Mouse (Mus musculus) neural tube, embryonic 14.5 days (tissue): ENCODE measurements at regions not wholly inside any gene's neighbourhood (a gene's known extent, or its start where the extent isn't known, plus 50 kb on each side); places are given as distances from the start of the nearest gene placed in this dataset.

Experiments
- ATAC-seq: fragments of 200-750 bp; cut with Nextera tagmentation; 2 replicates; pipeline ENCODE4 v1.8.0; 2017; ENCODE audit warnings: low read depth, mild to moderate bottlenecking, moderate TSS enrichment, moderate library complexity
- H3K27ac ChIP-seq: fragments of 300-500 bp; sonication (generic); 2 replicates; pipeline ENCODE4 v1.5.1; 2014; ENCODE audit warnings: low read depth, mild to moderate bottlenecking, control low read depth, low read length, moderate library complexity, mixed read lengths
- H3K27me3 ChIP-seq: fragments of 300-500 bp; sonication (generic); 2 replicates; pipeline ENCODE4 v1.6.1; 2014; ENCODE audit warnings: low read length; ENCODE audit not compliant: control insufficient read depth, insufficient read depth
- H3K36me3 ChIP-seq: fragments of 300-500 bp; sonication (generic); 2 replicates; pipeline ENCODE4 v1.6.1; 2014; ENCODE audit warnings: low read length, mixed read lengths; ENCODE audit not compliant: control insufficient read depth, insufficient read depth
- H3K4me1 ChIP-seq: fragments of 300-500 bp; sonication (generic); 2 replicates; pipeline ENCODE4 v1.6.1; 2014; ENCODE audit warnings: low read length; ENCODE audit not compliant: control insufficient read depth, insufficient read depth
- H3K4me2 ChIP-seq: fragments of 300-500 bp; sonication (generic); 2 replicates; pipeline ENCODE4 v1.6.1; 2014; ENCODE audit warnings: mild to moderate bottlenecking, low read depth, low read length, control low read depth
- H3K4me3 ChIP-seq: fragments of 300-500 bp; sonication (generic); 2 replicates; pipeline ENCODE4 v1.5.1; 2014; ENCODE audit warnings: low read depth, low read length, control low read depth, mixed read lengths
- H3K9ac ChIP-seq: fragments of 300-500 bp; sonication (generic); replicated peaks from 2 replicates; pipeline ENCODE4 v1.6.1; 2014; ENCODE audit warnings: low read depth, mild to moderate bottlenecking, control low read depth, low read length, mixed read lengths
- H3K9me3 ChIP-seq: fragments of 300-500 bp; sonication (generic); 2 replicates; pipeline ENCODE4 v1.6.1; 2016; ENCODE audit warnings: low read length; ENCODE audit not compliant: control insufficient read depth
- WGBS: fragments of 180-500 bp; shearing (Covaris S2); extraction: QIAGEN DNeasy Blood & Tissue Kit; methylation state at CpG from one replicate; pipeline ENCODE4 v1.1.7; 2014; 5-methylcytosine and 5-hydroxymethylcytosine counted together

- H3K4me3 ChIP-seq, result no peak overlapping the region
- no peak overlapping the region for H3K9ac ChIP-seq
- H3K27me3 ChIP-seq, result no peaks in the 10 kb centered on the region
- no peak overlapping the region for H3K4me2 ChIP-seq
- H3K9me3 ChIP-seq, result no peaks in the 10 kb centered on the region
- H3K4me1 ChIP-seq, result no peaks in the 10 kb centered on the region
- no peak overlapping the region for H3K27ac ChIP-seq
- H3K36me3 ChIP-seq, result no peaks in the 10 kb centered on the region
- ATAC-seq, result no peak
- 92% methylated on average over 7 of the region's 7 CpGs for WGBS
Observed at GRCm38 (mm10) chr15:10864004-10864775, 87.9 kb upstream of the C1qtnf3 start.

GRCm38 (mm10) chr15:10865109-10865508 is 87.0 kb upstream of the C1qtnf3 start:
- Histone ChIP-seq H3K9ac (no peak overlapping the region), H3K4me2 (no peak overlapping the region), H3K4me1 (no peaks in the 10 kb centered on the region), H3K9me3 (no peaks in the 10 kb centered on the region), H3K27ac (no peak overlapping the region), H3K36me3 (no peaks in the 10 kb centered on the region), H3K27me3 (no peaks in the 10 kb centered on the region), H3K4me3 (no peak overlapping the region)
- ATAC-seq, result no peak
- 85% methylated on average over 5 of the region's 5 CpGs for WGBS

DNA sequence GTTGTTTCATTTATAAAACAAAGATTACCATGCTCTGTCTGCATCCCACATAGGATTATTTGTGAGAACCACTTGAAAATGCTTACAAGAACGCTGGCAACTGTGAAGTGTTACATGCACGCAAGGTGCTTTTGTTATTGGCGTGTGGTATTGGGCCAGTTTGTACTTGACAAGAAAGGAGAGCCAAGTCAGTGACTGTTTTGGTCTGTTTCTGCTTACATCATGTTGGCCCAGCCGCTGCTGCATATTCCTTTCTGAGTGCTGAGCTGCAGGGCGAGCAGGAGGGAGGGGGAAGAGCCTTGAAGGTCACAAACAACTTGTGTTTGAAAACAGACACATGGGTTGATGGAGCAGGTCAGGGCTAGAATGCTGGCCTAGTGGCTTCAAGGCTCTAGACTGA is 85.3 kb upstream of the C1qtnf3 start:
- 87% methylated on average over 5 of the region's 5 CpGs for WGBS
- no peak overlapping the region for H3K9ac ChIP-seq
- H3K36me3 ChIP-seq, result no peaks in the 10 kb centered on the region
- H3K4me1 ChIP-seq, result no peaks in the 10 kb centered on the region
- H3K9me3 ChIP-seq, result no peaks in the 10 kb centered on the region
- H3K4me3 ChIP-seq, result no peak overlapping the region
- no peak overlapping the region for H3K4me2 ChIP-seq
- ATAC-seq, result no peak
- no peak overlapping the region for H3K27ac ChIP-seq
- H3K27me3 ChIP-seq, result no peaks in the 10 kb centered on the region

DNA sequence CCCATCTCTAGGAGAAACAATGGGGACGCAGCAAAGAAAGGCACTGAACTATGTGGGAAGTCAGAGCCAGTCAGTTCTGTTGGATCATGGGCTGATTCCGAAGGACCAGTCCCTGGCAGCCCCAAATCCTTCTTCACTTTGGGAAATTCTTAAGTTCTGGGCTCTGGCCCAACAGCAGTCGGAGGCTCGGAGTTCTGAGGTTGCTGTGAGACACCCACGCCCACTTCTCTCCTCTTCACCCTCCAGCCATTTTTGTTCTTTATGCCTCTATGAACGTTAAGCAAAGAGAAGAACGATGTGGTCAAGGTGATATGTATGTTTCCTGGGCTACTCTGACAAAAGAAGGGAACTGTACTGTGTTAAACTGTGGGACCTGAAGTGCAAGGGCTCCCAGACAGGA is 84.0 kb upstream of the C1qtnf3 start:
- no peaks in the 10 kb centered on the region for H3K4me1 ChIP-seq
- H3K9me3 ChIP-seq, result no peaks in the 10 kb centered on the region
- no peak for ATAC-seq
- H3K27me3 ChIP-seq, result no peaks in the 10 kb centered on the region
- H3K27ac ChIP-seq, result no peak overlapping the region
- H3K4me3 ChIP-seq, result no peak overlapping the region
- 87% methylated on average over 7 of the region's 7 CpGs for WGBS
- no peaks in the 10 kb centered on the region for H3K36me3 ChIP-seq
- no peak overlapping the region for H3K9ac ChIP-seq
- no peak overlapping the region for H3K4me2 ChIP-seq

- Histone ChIP-seq H3K36me3 (no peaks in the 10 kb centered on the region), H3K4me3 (no peak overlapping the region), H3K9ac (no peak overlapping the region), H3K9me3 (no peaks in the 10 kb centered on the region), H3K27me3 (no peaks in the 10 kb centered on the region), H3K27ac (no peak overlapping the region), H3K4me2 (no peak overlapping the region), H3K4me1 (no peaks in the 10 kb centered on the region)
- WGBS, result 73% methylated on average over 14 of the region's 14 CpGs
- ATAC-seq, result peak; percentile 61
Observed at GRCm38 (mm10) chr15:10868716-10869585, 83.2 kb upstream of the C1qtnf3 start.

GRCm38 (mm10) chr15:10869879-10870278 is 82.3 kb upstream of the C1qtnf3 start:
- Histone ChIP-seq H3K9ac (no peak overlapping the region), H3K36me3 (no peaks in the 10 kb centered on the region), H3K9me3 (no peaks in the 10 kb centered on the region), H3K4me3 (no peak overlapping the region), H3K27me3 (no peaks in the 10 kb centered on the region), H3K27ac (no peak overlapping the region), H3K4me2 (no peak overlapping the region), H3K4me1 (no peaks in the 10 kb centered on the region)
- 69% methylated on average over 13 of the region's 13 CpGs for WGBS
- ATAC-seq, result no peak

DNA sequence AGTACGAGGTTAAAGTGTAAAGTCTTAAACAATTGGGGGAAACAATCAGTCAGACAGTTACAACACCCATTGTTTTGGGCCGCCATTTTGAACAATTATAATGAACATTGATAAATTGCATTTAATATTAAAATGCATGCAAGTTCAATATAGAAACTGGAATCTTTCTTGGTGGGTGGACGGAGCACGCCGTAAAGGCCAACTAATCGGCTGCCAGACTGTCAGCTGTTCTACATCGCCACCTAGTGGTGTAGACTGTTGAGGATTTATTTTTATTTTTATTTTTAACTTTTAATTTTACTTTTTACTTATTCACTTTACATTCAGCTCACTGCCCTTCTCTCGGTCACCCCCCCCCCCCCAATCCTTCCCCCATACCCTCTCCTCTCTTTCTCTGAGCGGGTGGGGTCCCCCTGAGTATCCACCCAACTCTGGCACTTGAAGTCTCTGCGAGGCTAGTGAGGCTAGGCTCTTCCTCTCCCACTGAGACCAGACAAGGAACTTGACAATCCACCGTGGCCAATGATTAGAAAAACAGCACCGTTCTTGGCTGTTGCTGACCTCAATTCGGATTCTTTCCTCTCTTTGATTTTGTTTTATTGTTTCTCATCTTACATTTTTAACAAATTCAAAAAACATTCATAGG is 79.7 kb upstream of the C1qtnf3 start:
- no peaks in the 10 kb centered on the region for H3K36me3 ChIP-seq
- H3K27ac ChIP-seq, result no peak overlapping the region
- H3K4me2 ChIP-seq, result no peak overlapping the region
- H3K27me3 ChIP-seq, result no peaks in the 10 kb centered on the region
- 0 out of 2 replicates have a peak, but pooled peaks have one; percentile 15 for ATAC-seq
- H3K4me3 ChIP-seq, result no peak overlapping the region
- no peaks in the 10 kb centered on the region for H3K4me1 ChIP-seq
- no peak overlapping the region for H3K9ac ChIP-seq
- 13% methylated on average over 13 of the region's 13 CpGs for WGBS
- no peaks in the 10 kb centered on the region for H3K9me3 ChIP-seq

GRCm38 (mm10) chr15:10876328-10876727 is 75.8 kb upstream of the C1qtnf3 start:
- Histone ChIP-seq H3K4me3 (no peak overlapping the region), H3K27me3 (no peaks in the 10 kb centered on the region), H3K9ac (no peak overlapping the region), H3K4me1 (no peaks in the 10 kb centered on the region), H3K36me3 (no peaks in the 10 kb centered on the region), H3K4me2 (no peak overlapping the region), H3K9me3 (no peaks in the 10 kb centered on the region), H3K27ac (no peak overlapping the region)
- ATAC-seq, result no peak
- WGBS, result 71% methylated on average over 5 of the region's 5 CpGs

- 86% methylated on average over 1 of the region's 1 CpGs for WGBS
- Histone ChIP-seq H3K36me3 (no peaks in the 10 kb centered on the region), H3K9me3 (no peaks in the 10 kb centered on the region), H3K4me3 (no peak overlapping the region), H3K4me1 (no peaks in the 10 kb centered on the region), H3K27ac (no peak overlapping the region), H3K4me2 (no peak overlapping the region), H3K27me3 (no peaks in the 10 kb centered on the region), H3K9ac (no peak overlapping the region)
- no peak for ATAC-seq
Observed at GRCm38 (mm10) chr15:10881726-10882125, 70.4 kb upstream of the C1qtnf3 start.
